In genomic region chr12:4008731-4009130, GRCm38 (mm10) we compare ENCODE assay signal across 12 mouse cellular contexts. TPM values are rescaled to one million over a fixed set of nuclear protein-coding genes. Genes with fewer than 3 reads are reported as not detected.
DNase-seq lines count a peak whose midpoint lies in the region; ATAC-seq and TF ChIP-seq lines count a peak whose summit lies in the region.
"Had no signal": no experiment of that assay in that cellular context is flagged by ENCODE, and none has a peak within 500 bp of the region (broad histone marks: within the 10 kb centered on the region; RNA-seq: fewer than 3 reads in every experiment).

No protein-coding gene starts in this region.

- H3K27me3 ChIP-seq in forebrain, embryonic 10.5 days (ENCODE audit: poor library complexity, severe bottlenecking) = no peaks in the 10 kb centered on the region
- no peaks in the 10 kb centered on the region for H3K27me3 ChIP-seq in forebrain, postnatal 0 days (ENCODE audit: insufficient read depth, low read length)
- no peaks in the 10 kb centered on the region for H3K27me3 ChIP-seq in midbrain, embryonic 10.5 days (ENCODE audit: low read depth, poor library complexity, severe bottlenecking)
- H3K27me3 ChIP-seq in lung, postnatal 0 days (replicated peaks; ENCODE audit: insufficient read depth, low read length) = no peaks in the 10 kb centered on the region

- no peak for TF ChIP-seq EP300 in lung, postnatal 0 days (IDR thresholded peaks at IDR 0.05)

- WGBS in forebrain, embryonic 10.5 days = 37% methylated on average over 12 of the region's 12 CpGs
- WGBS in forebrain, postnatal 0 days = 44% methylated on average over 12 of the region's 12 CpGs
- WGBS in midbrain, embryonic 10.5 days = 48% methylated on average over 12 of the region's 12 CpGs
- WGBS in lung, postnatal 0 days = 89% methylated on average over 12 of the region's 12 CpGs

- no peak for ATAC-seq in forebrain, postnatal 0 days
- ATAC-seq in lung, postnatal 0 days = no peak
- ATAC-seq: intestine, embryonic 16.5 days had no signal

- H3K36me3 ChIP-seq in forebrain, embryonic 10.5 days (replicated peaks) = no peaks in the 10 kb centered on the region
- H3K36me3 ChIP-seq in forebrain, postnatal 0 days (ENCODE audit: insufficient read depth) = no peaks in the 10 kb centered on the region
- H3K36me3 ChIP-seq in ES-E14 (ENCODE audit: control insufficient read depth, insufficient read depth, low read length, poor library complexity, severe bottlenecking) = no peaks in the 10 kb centered on the region
- H3K36me3 ChIP-seq in midbrain, embryonic 10.5 days = no peaks in the 10 kb centered on the region
- no peaks in the 10 kb centered on the region for H3K36me3 ChIP-seq in lung, postnatal 0 days (ENCODE audit: insufficient read depth, low read length)

- DNase-seq in forebrain, embryonic 10.5 days (ENCODE audit: extremely low spot score, low spot score) = no peak
- DNase-seq in forebrain, postnatal 0 days = no peak
- no peak for DNase-seq in ES-E14 (ENCODE audit: low read depth, low spot score)
- peak; percentile 82 to 84 for DNase-seq in cerebellum, postnatal 36 days
- DNase-seq in midbrain, embryonic 10.5 days (ENCODE audit: low spot score) = no peak
- DNase-seq in lung, postnatal 0 days (ENCODE audit: low spot score) = no peak
- DNase-seq in adrenal gland, postnatal 25 days = no peak
- DNase-seq in thymus, postnatal 0 days (ENCODE audit: low spot score) = no peak
- DNase-seq: right cerebral cortex, postnatal 4 days had no signal

- H3K27ac ChIP-seq in forebrain, embryonic 10.5 days = 0 out of 2 replicates have a peak overlapping the region, but pooled peaks have one; percentile 31
- no peak overlapping the region for H3K27ac ChIP-seq in forebrain, postnatal 0 days (ENCODE audit: low read depth, low read length)
- no peak overlapping the region for H3K27ac ChIP-seq in ES-E14 (ENCODE audit: insufficient read depth, low read depth, low read length, poor library complexity, severe bottlenecking)
- H3K27ac ChIP-seq in midbrain, embryonic 10.5 days (replicated peaks) = peak overlapping the region; percentile 49; the same call in 1 of the 2 replicates
- H3K27ac ChIP-seq in lung, postnatal 0 days (ENCODE audit: low read length) = no peak overlapping the region

- peaks cover 63% of the 10 kb centered on the region for H3K4me1 ChIP-seq in forebrain, embryonic 10.5 days
- H3K4me1 ChIP-seq in forebrain, postnatal 0 days (ENCODE audit: insufficient read depth) = no peaks in the 10 kb centered on the region; the same call in none of the 2 replicates
- H3K4me1 ChIP-seq in ES-E14 (ENCODE audit: control insufficient read depth in 2 of 2, insufficient read depth in 2 of 2, low read length in 2 of 2, poor library complexity in 1 of 2) = peaks cover 5 to 8% of the 10 kb centered on the region in 2 experiments; a peak in 2 of 4 replicates
- H3K4me1 ChIP-seq in midbrain, embryonic 10.5 days = peaks cover 61% of the 10 kb centered on the region
- H3K4me1 ChIP-seq in lung, postnatal 0 days (ENCODE audit: insufficient read depth, low read depth, low read length) = peaks cover 4% of the 10 kb centered on the region; the same call in 1 of the 2 replicates

- in situ Hi-C loops in ES-E14 (cut with MboI; ENCODE audit: low sequenced_read_pairs in 2 of 2, unreplicated experiment in 2 of 2) = no loop called here

- TF ChIP-seq CTCF in forebrain, postnatal 0 days (IDR thresholded peaks at IDR 0.05; ENCODE audit: low read depth) = no peak
- TF ChIP-seq CTCF in lung, postnatal 0 days (IDR thresholded peaks at IDR 0.05) = no peak

- H3K9ac ChIP-seq in forebrain, postnatal 0 days = no peak overlapping the region
- H3K9ac ChIP-seq in ES-E14 (ENCODE audit: insufficient read depth, low read depth, low read length, poor library complexity, severe bottlenecking) = no peak overlapping the region
- H3K9ac ChIP-seq in lung, postnatal 0 days (replicated peaks; ENCODE audit: low read depth) = no peak overlapping the region

- no peaks in the 10 kb centered on the region for H3K9me3 ChIP-seq in forebrain, embryonic 10.5 days
- no peaks in the 10 kb centered on the region for H3K9me3 ChIP-seq in forebrain, postnatal 0 days (ENCODE audit: low read length)
- H3K9me3 ChIP-seq in ES-E14 (ENCODE audit: control insufficient read depth, insufficient read depth, low read depth, low read length) = no peaks in the 10 kb centered on the region
- no peaks in the 10 kb centered on the region for H3K9me3 ChIP-seq in midbrain, embryonic 10.5 days (replicated peaks)
- H3K9me3 ChIP-seq in lung, postnatal 0 days (ENCODE audit: low read length) = no peaks in the 10 kb centered on the region

- H3K4me2 ChIP-seq in forebrain, postnatal 0 days (ENCODE audit: low read depth) = no peak overlapping the region
- no peak overlapping the region for H3K4me2 ChIP-seq in lung, postnatal 0 days (replicated peaks; ENCODE audit: low read depth, low read length)
- H3K4me2 ChIP-seq: liver, embryonic 11.5 days had no signal

- no peak overlapping the region for H3K4me3 ChIP-seq in forebrain, embryonic 10.5 days
- H3K4me3 ChIP-seq in forebrain, postnatal 0 days (ENCODE audit: low read depth, low read length) = no peak overlapping the region
- H3K4me3 ChIP-seq in ES-E14 (ENCODE audit: insufficient read depth in 1 of 2, low read depth in 1 of 2, low read length in 2 of 2, poor library complexity in 1 of 2, severe bottlenecking in 1 of 2) = peak overlapping the region; percentile 12 to 32; a peak in 2 of 4 replicates
- no peak overlapping the region for H3K4me3 ChIP-seq in midbrain, embryonic 10.5 days
- no peak overlapping the region for H3K4me3 ChIP-seq in lung, postnatal 0 days (ENCODE audit: low read depth, low read length)

TF ChIP-seq in ES-E14, 5 proteins besides CTCF, POLR2A, EP300 and RAD21:
- TF ChIP-seq CHD2 (IDR thresholded peaks at IDR 0.05; ENCODE audit: low read depth, low read length) (no peak), HCFC1 (IDR thresholded peaks at IDR 0.05; ENCODE audit: borderline replicate concordance, insufficient read depth, low read length) (no peak), ZC3H11A (IDR thresholded peaks at IDR 0.05; ENCODE audit: borderline replicate concordance, low read depth, low read length) (no peak), MAFK (IDR thresholded peaks at IDR 0.05; ENCODE audit: insufficient read depth, low read depth, low read length) (no peak), ZNF384 (IDR thresholded peaks at IDR 0.05; ENCODE audit: low read depth, low read length) (no peak)

RNA-seq across cellular contexts. Expression of gene Efr3b, which starts 30.0 kb away (rescaled TPM):
- polyA plus RNA-seq in forebrain, embryonic 10.5 days (2016; fragmentation: Nextera tagmentation; extraction: Ambion mirVana) = 7.7 and 8.7 TPM in 2 replicates
- total RNA-seq in forebrain, postnatal 0 days (2014; rRNA removed) = 65.7 and 86.6 TPM in 2 replicates
- 16.5 and 25.5 TPM in 2 replicates for polyA plus RNA-seq in forebrain, postnatal 0 days (2015; fragmentation: Nextera tagmentation; extraction: Ambion mirVana)
- total RNA-seq in ES-E14 (2012; rRNA removed) = 3.5 and 5.1 TPM in 2 replicates
- 8.4 and 13.4 TPM in 2 replicates for polyA plus RNA-seq in midbrain, embryonic 10.5 days (2016; fragmentation: Nextera tagmentation; extraction: Ambion mirVana)
- polyA plus RNA-seq in lung, postnatal 0 days (2015; fragmentation: Nextera tagmentation; extraction: Ambion mirVana) = 1.1 and 1.5 TPM in 2 replicates
- 2.7 and 3.0 TPM in 2 replicates for total RNA-seq in adrenal gland, postnatal 25 days (2021)
- polyA plus RNA-seq in thymus, postnatal 0 days (2015; fragmentation: Nextera tagmentation; extraction: Ambion mirVana) = 0.65 and 0.77 TPM in 2 replicates

RNA-seq across cellular contexts. Expression of gene Pomc, which starts 54.0 kb away (rescaled TPM):
- polyA plus RNA-seq in forebrain, embryonic 10.5 days (2016; fragmentation: Nextera tagmentation; extraction: Ambion mirVana) = 6.1 and 9.1 TPM in 2 replicates
- total RNA-seq in forebrain, postnatal 0 days (2014; rRNA removed) = 3.9 and 6.7 TPM in 2 replicates
- polyA plus RNA-seq in forebrain, postnatal 0 days (2015; fragmentation: Nextera tagmentation; extraction: Ambion mirVana) = 3.7 and 4.8 TPM in 2 replicates
- total RNA-seq in ES-E14 (2012; rRNA removed) = 5.2 and 5.7 TPM in 2 replicates
- 7.8 and 8.2 TPM in 2 replicates for polyA plus RNA-seq in midbrain, embryonic 10.5 days (2016; fragmentation: Nextera tagmentation; extraction: Ambion mirVana)
- 1.1 TPM in 2 replicates for polyA plus RNA-seq in lung, postnatal 0 days (2015; fragmentation: Nextera tagmentation; extraction: Ambion mirVana)
- total RNA-seq in adrenal gland, postnatal 25 days (2021) = 1.00 and 1.3 TPM in 2 replicates
- 8.4 and 9.1 TPM in 2 replicates for polyA plus RNA-seq in thymus, postnatal 0 days (2015; fragmentation: Nextera tagmentation; extraction: Ambion mirVana)
- total RNA-seq: common myeloid progenitor, adult 5-6 weeks had no signal

Comparison
In these comparisons a context has a peak if more than half of its experiments do, and no peak if none do; other contexts are left out.
1. H3K27ac ChIP-seq: peak in forebrain, embryonic 10.5 days (single experiment) and midbrain, embryonic 10.5 days (single experiment); none in forebrain, postnatal 0 days (single experiment), ES-E14 (single experiment) and lung, postnatal 0 days (single experiment).
2. DNase-seq: peak in cerebellum, postnatal 36 days (2 of 2); none in forebrain, embryonic 10.5 days (single experiment), forebrain, postnatal 0 days (single experiment), ES-E14 (single experiment), midbrain, embryonic 10.5 days (single experiment), lung, postnatal 0 days (single experiment), adrenal gland, postnatal 25 days (single experiment) and thymus, postnatal 0 days (single experiment).
3. H3K4me3 ChIP-seq: peak in ES-E14 (2 of 2); none in forebrain, embryonic 10.5 days (single experiment), forebrain, postnatal 0 days (single experiment), midbrain, embryonic 10.5 days (single experiment) and lung, postnatal 0 days (single experiment).